Mouse (Mus musculus): ENCODE measurements at regions not wholly inside any gene's neighbourhood (a gene's known extent, or its start where the extent isn't known, plus 50 kb on each side); places are given as distances from the start of the nearest gene placed in this dataset.

- Histone ChIP-seq H3K9me3 (replicated peaks) (no peaks in the 10 kb centered on the region), H3K36me3 (no peaks in the 10 kb centered on the region), H3K27me3 (ENCODE audit: low read depth, poor library complexity, severe bottlenecking) (no peaks in the 10 kb centered on the region), H3K4me3 (no peak overlapping the region), H3K27ac (replicated peaks) (no peak overlapping the region), H3K4me1 (peaks cover 7% of the 10 kb centered on the region; the same call in 1 of the 2 replicates)
- no peak for DNase-seq (ENCODE audit: low spot score)
- WGBS = 83% methylated on average over 10 of the region's 10 CpGs
Observed at GRCm38 (mm10) chr9:24967571-24967970, 121.7 kb upstream of the Gm10181 start.

DNA sequence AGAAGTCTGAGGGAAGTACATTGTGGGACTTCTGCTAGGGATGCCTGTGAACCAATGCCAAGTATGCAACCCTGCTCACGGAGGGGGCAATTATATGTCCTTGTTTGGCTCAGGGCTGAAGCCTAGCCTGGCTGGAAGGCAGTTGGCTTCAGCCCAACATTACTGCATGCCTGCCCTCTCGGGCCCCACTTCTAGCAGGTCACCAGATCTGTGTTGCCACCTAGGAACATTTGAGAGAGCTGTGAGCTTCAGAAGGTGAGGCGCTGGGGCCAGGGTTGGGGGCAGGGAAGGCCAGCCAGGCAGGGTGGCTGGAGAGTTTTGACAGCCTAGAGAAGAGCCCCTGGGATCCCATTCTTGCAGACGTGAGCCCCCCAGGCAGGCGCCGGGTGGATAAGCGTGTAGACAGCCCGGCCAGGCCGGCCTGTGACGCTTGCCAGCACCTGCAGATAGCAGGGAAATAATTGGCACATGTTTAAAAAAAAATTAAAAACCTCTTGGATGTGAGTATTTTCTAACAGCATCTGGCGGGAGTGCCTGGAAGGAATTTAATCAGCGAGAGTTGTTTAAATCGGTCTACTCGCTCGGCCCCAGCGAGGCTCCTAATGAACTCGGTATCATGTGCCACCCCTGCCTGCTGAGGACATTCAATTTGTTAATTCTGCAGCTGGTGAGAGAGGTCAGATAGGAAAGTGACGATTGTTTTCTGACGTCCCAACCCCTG lies 115.0 kb upstream of the Gm10181 start:
- Histone ChIP-seq H3K27ac (replicated peaks) (peak overlapping the region; percentile 23; the same call in 1 of the 2 replicates), H3K4me3 (peak overlapping the region; percentile 30), H3K36me3 (no peaks in the 10 kb centered on the region), H3K27me3 (ENCODE audit: low read depth, poor library complexity, severe bottlenecking) (peaks cover 30% of the 10 kb centered on the region), H3K9me3 (replicated peaks) (no peaks in the 10 kb centered on the region), H3K4me1 (peaks cover 20% of the 10 kb centered on the region)
- peak; percentile 19 for DNase-seq (ENCODE audit: low spot score)
- 12% methylated on average over 19 of the region's 19 CpGs for WGBS

GRCm38 (mm10) chr9:24982796-24983195 lies 106.4 kb upstream of the Gm10181 start:
- WGBS = 76% methylated on average over 3 of the region's 3 CpGs
- no peaks in the 10 kb centered on the region for H3K27me3 ChIP-seq (ENCODE audit: low read depth, poor library complexity, severe bottlenecking)
- no peaks in the 10 kb centered on the region for H3K9me3 ChIP-seq (replicated peaks)
- H3K36me3 ChIP-seq = no peaks in the 10 kb centered on the region
- H3K4me1 ChIP-seq = no peaks in the 10 kb centered on the region
- no peak overlapping the region for H3K27ac ChIP-seq (replicated peaks)
- DNase-seq (ENCODE audit: low spot score) = no peak
- no peak overlapping the region for H3K4me3 ChIP-seq

DNA sequence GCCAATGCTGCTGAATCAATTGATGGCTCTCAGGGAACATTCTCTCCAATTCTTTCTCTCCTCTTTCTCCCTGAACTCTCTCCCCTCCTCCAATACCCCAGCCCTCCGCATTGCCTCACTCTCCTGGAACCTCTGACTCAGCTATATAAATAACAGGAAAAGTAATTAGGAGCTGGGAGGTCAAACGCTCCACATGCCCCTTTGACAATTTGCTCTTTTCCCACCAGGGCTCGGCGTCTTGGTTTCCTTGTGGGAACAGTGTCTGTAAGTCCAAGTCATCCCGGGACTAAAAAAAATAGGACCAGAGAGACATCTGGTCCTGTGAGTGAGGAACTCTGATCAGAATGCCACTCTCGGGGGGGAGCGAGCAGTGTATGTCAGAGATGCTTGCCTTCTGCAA lies 94.7 kb upstream of the Gm10181 start:
- Histone ChIP-seq H3K4me3 (no peak overlapping the region), H3K4me1 (no peaks in the 10 kb centered on the region), H3K36me3 (no peaks in the 10 kb centered on the region), H3K27me3 (ENCODE audit: low read depth, poor library complexity, severe bottlenecking) (no peaks in the 10 kb centered on the region), H3K9me3 (replicated peaks) (no peaks in the 10 kb centered on the region), H3K27ac (replicated peaks) (no peak overlapping the region)
- 65% methylated on average over 7 of the region's 7 CpGs for WGBS
- no peak for DNase-seq (ENCODE audit: low spot score)

DNA sequence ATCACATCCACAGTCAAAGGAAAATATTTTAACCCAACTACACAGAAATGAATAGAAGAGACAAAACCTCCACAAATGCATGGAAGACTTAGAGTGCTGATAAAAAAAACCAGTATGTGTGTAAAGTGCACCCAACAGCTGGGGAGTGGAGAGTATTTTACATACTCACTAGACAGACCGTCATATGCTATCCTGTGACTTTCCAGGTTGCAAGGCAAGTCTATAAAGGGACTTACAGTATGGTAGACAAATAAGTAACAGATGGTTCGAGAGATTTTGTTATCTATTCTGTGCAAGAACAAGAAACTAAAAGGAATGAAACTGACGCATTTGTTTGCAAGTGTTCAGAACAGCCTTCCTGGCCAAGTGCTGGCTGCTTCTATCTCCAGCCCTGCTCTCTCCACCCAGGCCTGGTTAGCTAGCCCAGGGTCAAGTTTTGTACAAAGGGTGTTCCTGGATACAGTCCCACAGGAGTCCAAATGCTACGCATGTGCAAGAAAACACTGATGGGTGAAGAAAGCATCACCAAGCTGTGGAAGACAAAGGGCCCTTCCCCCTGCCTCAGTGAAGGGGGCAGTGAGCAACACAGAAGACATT lies 68.0 kb upstream of the Gm10181 start:
- Histone ChIP-seq H3K27ac (replicated peaks) (no peak overlapping the region), H3K4me3 (no peak overlapping the region), H3K9me3 (replicated peaks) (no peaks in the 10 kb centered on the region), H3K4me1 (no peaks in the 10 kb centered on the region), H3K27me3 (ENCODE audit: low read depth, poor library complexity, severe bottlenecking) (no peaks in the 10 kb centered on the region), H3K36me3 (no peaks in the 10 kb centered on the region)
- 82% methylated on average over 4 of the region's 4 CpGs for WGBS
- no peak for DNase-seq (ENCODE audit: low spot score)

DNA sequence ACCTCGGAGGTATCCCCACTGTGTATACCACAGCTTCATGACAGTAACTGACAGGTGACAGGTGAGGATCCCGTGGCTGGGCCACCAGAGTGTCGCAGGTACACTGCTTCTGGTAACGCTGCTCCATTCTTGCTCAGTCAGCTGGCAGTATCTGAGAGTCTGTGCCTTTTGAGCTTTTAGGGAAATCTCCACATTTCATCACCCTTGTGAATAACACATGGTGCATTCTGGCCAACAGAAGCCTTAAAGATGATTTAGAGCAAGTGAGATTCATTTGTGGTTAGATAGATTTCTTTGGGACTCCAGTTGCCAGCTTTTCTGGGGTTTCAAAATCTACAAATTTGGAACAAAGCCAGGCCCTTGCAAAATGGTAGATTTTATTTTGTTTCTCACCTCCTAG lies 66.8 kb upstream of the Gm10181 start:
- H3K4me1 ChIP-seq = no peaks in the 10 kb centered on the region
- no peaks in the 10 kb centered on the region for H3K27me3 ChIP-seq (ENCODE audit: low read depth, poor library complexity, severe bottlenecking)
- WGBS = 89% methylated on average over 4 of the region's 4 CpGs
- H3K4me3 ChIP-seq = no peak overlapping the region
- no peak for DNase-seq (ENCODE audit: low spot score)
- no peaks in the 10 kb centered on the region for H3K36me3 ChIP-seq
- no peaks in the 10 kb centered on the region for H3K9me3 ChIP-seq (replicated peaks)
- no peak overlapping the region for H3K27ac ChIP-seq (replicated peaks)

GRCm38 (mm10) chr9:25024486-25024885 lies 64.7 kb upstream of the Gm10181 start:
- Histone ChIP-seq H3K27me3 (ENCODE audit: low read depth, poor library complexity, severe bottlenecking) (no peaks in the 10 kb centered on the region; the same call in 1 of the 2 replicates), H3K27ac (replicated peaks) (no peak overlapping the region), H3K4me3 (no peak overlapping the region), H3K4me1 (no peaks in the 10 kb centered on the region), H3K9me3 (replicated peaks) (no peaks in the 10 kb centered on the region), H3K36me3 (no peaks in the 10 kb centered on the region)
- WGBS = 59% methylated on average over 4 of the region's 4 CpGs
- no peak for DNase-seq (ENCODE audit: low spot score)

GRCm38 (mm10) chr9:25027581-25027980 lies 61.6 kb upstream of the Gm10181 start:
- 10% methylated on average over 8 of the region's 8 CpGs for WGBS
- H3K4me3 ChIP-seq = no peak overlapping the region
- H3K36me3 ChIP-seq = no peaks in the 10 kb centered on the region
- no peaks in the 10 kb centered on the region; the same call in 1 of the 2 replicates for H3K27me3 ChIP-seq (ENCODE audit: low read depth, poor library complexity, severe bottlenecking)
- H3K27ac ChIP-seq (replicated peaks) = no peak overlapping the region
- no peaks in the 10 kb centered on the region for H3K9me3 ChIP-seq (replicated peaks)
- H3K4me1 ChIP-seq = no peaks in the 10 kb centered on the region
- DNase-seq (ENCODE audit: low spot score) = peak; percentile 59

- DNase-seq (ENCODE audit: low spot score) = no peak
- no peaks in the 10 kb centered on the region for H3K4me1 ChIP-seq
- no peaks in the 10 kb centered on the region for H3K36me3 ChIP-seq
- no peak overlapping the region for H3K27ac ChIP-seq (replicated peaks)
- H3K9me3 ChIP-seq (replicated peaks) = no peaks in the 10 kb centered on the region
- no peak overlapping the region for H3K4me3 ChIP-seq
- WGBS = 77% methylated on average over 6 of the region's 6 CpGs
- no peaks in the 10 kb centered on the region; the same call in 1 of the 2 replicates for H3K27me3 ChIP-seq (ENCODE audit: low read depth, poor library complexity, severe bottlenecking)
Observed at GRCm38 (mm10) chr9:25028305-25028704, 60.9 kb upstream of the Gm10181 start.

GRCm38 (mm10) chr9:25031466-25031865 lies 57.8 kb upstream of the Gm10181 start:
- no peaks in the 10 kb centered on the region; the same call in 1 of the 2 replicates for H3K27me3 ChIP-seq (ENCODE audit: low read depth, poor library complexity, severe bottlenecking)
- no peak overlapping the region for H3K27ac ChIP-seq (replicated peaks)
- no peaks in the 10 kb centered on the region for H3K36me3 ChIP-seq
- DNase-seq (ENCODE audit: low spot score) = no peak
- H3K4me3 ChIP-seq = no peak overlapping the region
- no peaks in the 10 kb centered on the region for H3K9me3 ChIP-seq (replicated peaks)
- no peaks in the 10 kb centered on the region for H3K4me1 ChIP-seq
- WGBS = 85% methylated on average over 6 of the region's 6 CpGs
